Mouse (Mus musculus): ENCODE results near the gene Ift80. TPM values are rescaled to one million over a fixed set of nuclear protein-coding genes. Genes with fewer than 3 reads are reported as not detected.
"Not testable (repeated sequence)": the region's sequence is repeated elsewhere in the genome, so short reads cannot be mapped to it uniquely, and the experiment has no call there.

Gene Ift80
- polyA plus RNA-seq, 1 experiment from 2014 or later, result 96.4 TPM

DNA sequence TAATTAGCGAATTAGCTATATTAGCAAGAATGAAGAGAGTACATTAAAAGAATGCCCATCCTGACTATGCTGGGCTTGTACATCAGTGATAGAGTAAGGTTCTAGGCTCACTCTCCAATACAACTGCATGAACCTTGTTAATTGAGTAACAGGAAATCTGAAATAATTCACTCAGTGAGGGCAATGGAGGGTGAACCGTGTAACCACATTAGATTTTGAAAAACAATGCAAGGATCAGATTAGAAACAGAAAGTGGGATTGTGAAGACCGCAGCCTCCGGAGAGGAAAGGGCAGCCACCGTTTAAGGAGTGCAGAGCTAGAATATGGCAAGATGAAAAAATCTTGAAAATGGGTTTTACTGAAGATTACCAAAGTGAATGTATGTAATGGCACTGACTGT is 36.9 kb upstream of the Ift80 start:
- no peaks in the 10 kb centered on the region for H3K27me3 ChIP-seq
- DNase-seq (ENCODE audit: low read depth, low spot score) (peak; percentile 56), ATAC-seq (no peak)
- CTCF ChIA-PET, result interaction anchor here (1.1 to 2.4 kb wide), 4 partner anchors 20 to 34 kb away, joined by 3 to 11 read pairs (median 5); no protein-coding TSS in a partner anchor
- POLR2A ChIA-PET, result interaction anchor here (0.7 to 0.8 kb wide), 2 partner anchors 28 to 36 kb away, joined by 4 read pairs; no protein-coding TSS in a partner anchor
- no peak for TF ChIP-seq CTCF (IDR thresholded peaks at IDR 0.05)
- in situ Hi-C loops (cut with MboI; ENCODE audit: low pct_unique_long_range_greater_than_20kb), result loop anchor here (5.0 kb wide), 1 partner anchor 34 kb away; no protein-coding TSS in a partner anchor

DNA sequence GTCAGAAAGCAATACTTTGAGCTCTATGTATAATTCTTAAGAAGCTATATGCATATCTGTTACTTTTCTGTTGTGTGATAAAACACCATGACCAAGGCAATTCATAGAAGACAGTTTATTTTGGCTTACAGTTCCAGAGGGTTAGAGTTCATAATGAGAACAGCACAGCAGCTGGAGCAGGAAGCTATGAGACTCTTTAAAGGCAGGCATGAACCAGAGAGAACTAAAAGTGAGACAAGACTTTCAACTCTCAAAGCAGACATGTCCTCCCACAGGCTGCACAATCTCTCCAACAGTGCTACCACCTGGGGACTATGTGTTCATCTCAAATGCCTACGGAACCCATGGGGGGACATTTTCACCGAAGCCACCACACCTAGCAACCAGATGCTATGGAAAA is 35.7 kb upstream of the Ift80 start:
- TF ChIP-seq CTCF (IDR thresholded peaks at IDR 0.05), result no peak
- POLR2A ChIA-PET, result interaction anchor here (0.6 to 0.9 kb wide), 2 partner anchors 29 to 34 kb away, joined by 3 to 5 read pairs; no protein-coding TSS in a partner anchor
- in situ Hi-C loops (cut with MboI; ENCODE audit: low pct_unique_long_range_greater_than_20kb), result loop anchor here (5.0 kb wide), 1 partner anchor 33 kb away; no protein-coding TSS in a partner anchor
- CTCF ChIA-PET, result interaction anchor here (0.6 to 2.4 kb wide), 13 partner anchors 9 to 82 kb away, joined by 3 to 11 read pairs (median 4); partner anchors contain the start of genes Ift80 and Smc4
- no peak for DNase-seq (ENCODE audit: low read depth, low spot score)
- no peaks in the 10 kb centered on the region for H3K27me3 ChIP-seq
- no peak for ATAC-seq

DNA sequence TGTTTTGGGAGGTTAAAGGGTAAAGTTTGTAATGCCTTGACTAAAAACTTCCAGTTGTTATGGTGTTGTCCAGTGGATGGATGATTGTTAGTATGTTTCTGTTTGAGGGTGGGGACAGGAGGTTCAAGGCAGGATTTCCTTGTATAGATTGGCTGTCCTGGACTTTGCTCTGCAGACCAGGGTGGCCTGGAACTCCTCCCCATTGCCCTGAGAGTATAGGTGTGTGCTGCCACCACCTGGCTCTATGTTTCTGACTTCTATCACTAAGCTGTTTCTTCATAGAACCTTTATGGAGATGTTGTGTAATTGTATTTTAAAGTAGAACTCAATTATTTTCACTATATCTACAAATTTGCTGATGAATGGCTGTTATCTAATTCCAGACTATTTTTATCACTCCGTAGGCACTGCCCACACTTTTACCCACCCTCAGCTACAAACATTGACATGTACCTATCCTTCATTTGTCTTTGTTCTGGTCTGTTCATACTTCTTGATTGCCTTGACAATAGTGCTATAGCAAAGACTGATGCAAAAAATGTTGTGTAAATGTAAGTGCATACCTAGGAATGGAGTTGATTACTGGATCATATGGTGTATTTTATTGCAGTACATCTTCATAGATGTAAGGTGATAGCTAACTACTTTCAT is 21.9 kb upstream of the Ift80 start:
- ATAC-seq, result no peak
- POLR2A ChIA-PET, result interaction anchor here (0.8 kb wide), 1 partner anchor 19 kb away, joined by 3 read pairs; the partner anchor contains the start of gene Trim59
- no peak for TF ChIP-seq CTCF (IDR thresholded peaks at IDR 0.05)

DNA sequence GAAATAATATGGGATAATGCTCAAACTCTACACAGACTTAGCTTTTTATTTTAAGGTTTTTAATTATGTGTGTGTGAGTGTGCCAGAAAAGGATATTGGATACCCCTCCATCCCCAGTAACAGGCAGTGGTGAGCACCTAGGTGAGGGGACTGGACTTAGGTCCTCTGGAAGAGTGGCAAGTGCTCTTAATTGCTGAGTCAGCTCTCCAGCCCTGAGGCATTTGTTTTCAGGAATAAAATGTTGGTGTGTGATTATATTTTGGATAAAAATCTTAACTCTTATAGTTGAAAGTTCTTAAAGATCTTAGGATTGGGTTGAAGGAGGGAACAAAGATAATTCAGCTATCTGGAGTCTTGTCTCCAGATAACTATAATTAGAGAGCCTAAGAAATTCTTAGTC is 16.4 kb upstream of the Ift80 start:
- DNase-seq (ENCODE audit: low read depth, low spot score) (no peak), ATAC-seq (no peak)
- TF ChIP-seq CTCF (IDR thresholded peaks at IDR 0.05), result no peak
- no peaks in the 10 kb centered on the region for H3K27me3 ChIP-seq
- POLR2A ChIA-PET, result interaction anchor here (0.7 to 1.3 kb wide), 2 partner anchors 11 to 24 kb away, joined by 3 read pairs; partner anchors contain the start of gene Trim59
- CTCF ChIA-PET, result interaction anchor here (1.0 to 7.8 kb wide), 14 partner anchors 9 to 109 kb away, joined by 3 to 62 read pairs (median 4); partner anchors contain the start of gene Trim59
- in situ Hi-C loops (cut with MboI; ENCODE audit: low pct_unique_long_range_greater_than_20kb), result no loop called here

More for the DNA sequence above, 21.9 kb upstream of the Ift80 start:
- no peak for DNase-seq (ENCODE audit: low read depth, low spot score)
- no peaks in the 10 kb centered on the region for H3K27me3 ChIP-seq
- in situ Hi-C loops (cut with MboI; ENCODE audit: low pct_unique_long_range_greater_than_20kb), result no loop called here
- CTCF ChIA-PET, result interaction anchor here (1.4 to 7.2 kb wide), 3 partner anchors 8 to 16 kb away, joined by 3 to 62 read pairs (median 9); no protein-coding TSS in a partner anchor

DNA sequence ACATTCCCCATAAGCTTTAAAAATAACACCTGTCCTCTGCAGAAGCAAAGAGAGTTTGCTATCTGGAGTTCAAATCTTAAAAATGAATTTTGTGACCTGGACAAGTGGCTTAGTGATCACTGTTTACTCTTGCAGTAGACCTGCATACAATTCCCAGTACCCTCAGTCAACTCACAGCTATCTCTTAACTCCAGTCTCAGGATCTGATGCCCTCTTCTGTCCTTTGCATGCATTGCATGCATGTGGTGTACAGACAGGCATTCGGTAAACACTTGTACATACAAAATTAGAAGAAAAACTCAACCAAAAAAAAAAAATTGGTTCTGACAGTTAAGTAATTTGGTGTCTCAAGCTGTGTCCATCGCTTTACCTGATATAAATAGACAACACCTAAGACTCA is 15.9 kb upstream of the Ift80 start:
- ATAC-seq, result no peak

DNA sequence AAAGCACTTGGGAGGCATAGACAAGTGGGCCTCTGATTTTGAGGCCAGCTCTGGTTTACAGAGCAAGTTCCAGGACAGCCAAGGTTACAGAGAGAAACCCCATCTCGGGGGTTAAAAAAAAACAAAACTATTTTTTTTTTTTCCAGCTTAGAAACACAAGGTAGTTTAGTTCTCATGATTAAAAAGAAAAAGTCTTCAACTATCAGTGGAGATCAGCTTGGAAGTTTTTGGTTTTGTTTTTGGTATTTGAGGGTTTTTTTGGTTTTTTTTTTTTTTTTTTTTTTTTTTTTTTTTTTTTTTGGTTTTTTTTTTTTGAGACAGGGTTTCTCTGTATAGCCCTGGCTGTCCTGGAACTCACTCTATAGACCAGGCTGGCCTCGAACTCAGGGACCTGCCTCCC is 14.3 kb upstream of the Ift80 start:
- ATAC-seq; H3K27me3 ChIP-seq; DNase-seq (ENCODE audit: low read depth, low spot score); in situ Hi-C loops (cut with MboI; ENCODE audit: low pct_unique_long_range_greater_than_20kb): not testable (repeated sequence)
- CTCF ChIA-PET, result interaction anchor here (0.7 to 7.8 kb wide), 8 partner anchors 9 to 37 kb away, joined by 3 to 62 read pairs (median 4); no protein-coding TSS in a partner anchor
- POLR2A ChIA-PET, result interaction anchor here (0.7 to 1.3 kb wide), 4 partner anchors 13 to 341 kb away, joined by 3 to 9 read pairs (median 4); partner anchors contain the start of gene Smc4

More for the DNA sequence above, 15.9 kb upstream of the Ift80 start:
- no peaks in the 10 kb centered on the region for H3K27me3 ChIP-seq
- CTCF ChIA-PET, result interaction anchor here (0.8 to 7.8 kb wide), 15 partner anchors 9 to 109 kb away, joined by 3 to 62 read pairs (median 4); partner anchors contain the start of gene Trim59
- POLR2A ChIA-PET, result interaction anchor here (0.7 to 1.3 kb wide), 2 partner anchors 11 to 25 kb away, joined by 3 read pairs; partner anchors contain the start of gene Trim59
- DNase-seq (ENCODE audit: low read depth, low spot score), result no peak
- TF ChIP-seq CTCF (IDR thresholded peaks at IDR 0.05), result peak; percentile 68
- in situ Hi-C loops (cut with MboI; ENCODE audit: low pct_unique_long_range_greater_than_20kb), result no loop called here

DNA sequence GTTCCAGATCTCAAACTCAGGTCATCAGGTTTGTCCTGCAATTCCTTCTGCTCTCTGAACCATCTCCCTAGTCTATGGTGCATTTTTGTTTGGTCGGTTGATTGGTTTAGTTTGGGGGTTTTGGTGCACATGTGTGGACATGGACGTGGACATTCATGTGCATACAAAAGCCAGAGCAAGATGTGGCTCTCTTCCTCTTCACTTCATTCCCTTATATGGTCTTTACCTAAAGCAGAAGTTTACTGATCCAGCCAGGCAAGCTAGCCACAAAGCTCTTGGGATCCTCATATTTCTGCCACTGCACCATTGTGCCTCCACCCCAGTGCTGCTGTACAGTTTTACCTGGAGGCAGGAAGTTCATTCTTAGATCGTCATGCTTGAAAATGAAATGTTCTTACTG is 12.8 kb upstream of the Ift80 start:
- no peak for TF ChIP-seq CTCF (IDR thresholded peaks at IDR 0.05)
- no peak for ATAC-seq
- in situ Hi-C loops (cut with MboI; ENCODE audit: low pct_unique_long_range_greater_than_20kb), result no loop called here
- ChIA-PET CTCF (interaction anchor here (1.1 to 7.8 kb wide), 5 partner anchors 10 to 311 kb away, joined by 3 to 62 read pairs (median 6); no protein-coding TSS in a partner anchor), POLR2A (no interaction called here)
- no peaks in the 10 kb centered on the region for H3K27me3 ChIP-seq
- DNase-seq (ENCODE audit: low read depth, low spot score), result no peak

DNA sequence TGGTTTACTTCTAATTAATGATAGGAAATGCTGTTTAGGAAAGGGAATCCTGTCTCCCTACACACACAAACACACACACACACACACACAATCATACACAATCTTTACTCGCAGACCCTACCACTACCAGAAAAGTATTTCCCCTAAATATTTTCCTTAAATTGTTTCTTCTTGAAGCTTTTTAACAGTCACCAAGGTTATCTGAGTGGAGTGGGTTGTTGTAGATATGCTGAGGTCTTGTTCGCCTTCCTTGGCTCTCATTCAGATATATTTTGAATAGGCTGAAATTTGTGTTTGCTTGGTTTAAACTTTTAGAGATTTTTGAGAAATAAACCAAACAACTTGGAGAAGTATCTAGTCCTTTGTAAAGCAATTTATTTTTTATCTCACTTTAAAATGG is 4.5 kb upstream of the Ift80 start:
- POLR2A ChIA-PET, result interaction anchor here (0.5 to 5.1 kb wide), 3 partner anchors 35 to 250 kb away, joined by 3 to 43 read pairs (median 3); partner anchors contain the start of gene Trim59
- TF ChIP-seq CTCF (IDR thresholded peaks at IDR 0.05), result no peak
- in situ Hi-C loops (cut with MboI; ENCODE audit: low pct_unique_long_range_greater_than_20kb), result loop anchor here (5.0 kb wide), 1 partner anchor 33 kb away; the partner anchor contains the start of gene Trim59
- ATAC-seq, result no peak
- DNase-seq (ENCODE audit: low read depth, low spot score), result no peak
- H3K27me3 ChIP-seq, result no peaks in the 10 kb centered on the region
- CTCF ChIA-PET, result interaction anchor here (1.5 to 3.5 kb wide), 4 partner anchors 12 to 35 kb away, joined by 5 to 11 read pairs (median 6); partner anchors contain the start of gene Trim59

DNA sequence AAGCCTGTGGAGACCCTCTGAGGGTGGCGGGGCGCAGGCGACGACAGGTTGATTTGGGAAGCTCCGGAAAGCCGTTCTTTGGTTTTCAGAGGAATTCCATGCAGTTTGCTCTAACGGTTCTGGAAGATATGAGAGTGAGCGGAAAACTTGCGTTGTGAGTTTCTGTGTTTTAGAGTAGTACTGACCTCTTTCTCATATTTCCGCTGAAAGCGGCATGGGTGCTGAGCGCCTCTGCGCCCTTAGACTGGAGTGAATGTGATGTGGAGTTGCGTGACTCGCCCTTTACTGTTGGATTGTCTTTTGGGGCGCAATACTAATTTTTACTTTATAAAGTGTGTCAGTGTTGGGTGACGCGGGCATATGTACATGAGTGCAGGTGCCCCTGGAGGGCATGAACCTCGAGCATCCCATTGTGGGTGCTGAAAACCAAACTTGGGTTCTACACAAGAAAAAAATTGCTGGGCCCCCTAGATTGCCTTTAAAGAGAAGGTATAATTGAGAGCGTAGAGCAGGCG is 1.9 kb upstream of the Ift80 start:
- in situ Hi-C loops (cut with MboI; ENCODE audit: low pct_unique_long_range_greater_than_20kb), result loop anchor here (5.0 kb wide), 1 partner anchor 36 kb away; the partner anchor contains the start of gene Trim59

More for the DNA sequence above, 1.9 kb upstream of the Ift80 start:
- ATAC-seq (peak; percentile 1), DNase-seq (ENCODE audit: low read depth, low spot score) (no peak)
- POLR2A ChIA-PET, result interaction anchor here (0.6 to 5.1 kb wide), 5 partner anchors 16 to 41 kb away, joined by 3 to 43 read pairs (median 4); partner anchors contain the start of gene Trim59
- CTCF ChIA-PET, result interaction anchor here (0.9 to 3.5 kb wide), 7 partner anchors 11 to 57 kb away, joined by 3 to 11 read pairs (median 5); no protein-coding TSS in a partner anchor
- TF ChIP-seq CTCF (IDR thresholded peaks at IDR 0.05), result no peak
- H3K27me3 ChIP-seq, result no peaks in the 10 kb centered on the region

All from Patski (cell line).